Mouse (Mus musculus): ENCODE data around the gene Rpl5.
"Not testable (repeated sequence)": the region's sequence is repeated elsewhere in the genome, so short reads cannot be mapped to it uniquely, and the experiment has no call there.

Rpl5 gene

DNA sequence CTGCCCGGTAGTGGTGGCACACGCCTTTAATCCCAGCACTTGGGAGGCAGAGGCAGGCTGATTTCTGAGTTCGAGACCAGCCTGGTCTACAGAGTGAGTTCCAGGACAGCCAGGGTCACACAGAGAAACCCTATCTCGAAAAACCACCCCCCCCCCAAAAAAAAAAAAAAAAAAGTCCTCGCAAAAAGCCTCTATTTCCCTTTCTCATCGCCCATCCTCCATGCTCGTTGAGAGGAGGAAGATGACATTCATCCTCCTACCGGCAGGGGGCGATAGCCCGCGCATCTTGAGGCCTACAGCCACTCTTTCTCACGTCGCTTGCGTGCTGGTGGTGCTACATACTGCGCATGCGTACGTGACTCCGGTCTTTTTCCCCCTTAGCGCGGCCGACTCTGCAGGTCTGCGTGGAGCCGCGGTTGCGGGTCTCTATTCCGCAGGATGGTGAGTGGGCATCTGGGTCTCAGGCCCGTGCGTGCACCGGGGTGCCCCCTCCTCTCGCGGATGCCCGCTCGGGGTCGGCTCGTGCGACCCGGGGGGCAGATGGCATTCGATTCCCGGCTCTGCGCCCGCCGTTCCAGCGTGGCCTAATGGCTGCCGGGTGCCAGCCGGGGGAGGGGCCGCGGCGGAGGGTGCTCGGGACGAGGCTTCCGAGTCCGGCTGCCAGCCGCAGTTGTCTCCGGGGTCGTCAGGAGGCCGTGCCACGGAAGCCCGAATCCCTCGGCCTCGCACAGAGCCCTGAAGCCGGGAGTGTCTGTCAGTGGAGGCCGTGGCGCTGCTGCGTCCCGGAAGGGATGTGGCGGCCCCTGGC lies at the start of gene Rpl5:
Rpl5 (plus strand) TSS at position 297 of the 808 bp plus-strand sequence.
- DNase-seq (ENCODE audit: low spot score): peak; percentile 94

DNA sequence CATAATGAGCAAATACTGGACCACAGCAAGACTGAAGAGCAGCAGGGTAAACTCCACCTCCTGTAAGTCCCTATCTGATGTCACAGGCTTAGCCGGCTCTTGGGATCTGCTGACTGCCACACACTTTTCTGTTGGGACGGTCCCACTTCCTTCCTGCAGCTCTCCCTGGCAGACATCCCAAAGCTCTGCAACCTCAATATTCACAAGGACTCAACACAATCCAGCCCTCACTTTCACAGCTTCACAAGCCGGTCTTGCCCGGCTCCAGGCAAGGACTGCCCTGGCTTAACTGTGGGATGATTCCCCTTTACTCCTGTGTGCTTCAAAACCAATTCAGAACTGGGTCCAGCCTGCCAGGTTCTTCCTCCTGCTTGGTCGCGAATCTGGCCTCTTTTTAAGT lies 46.5 kb upstream of the Rpl5 start:
- DNase-seq (ENCODE audit: low spot score): no peak

DNA sequence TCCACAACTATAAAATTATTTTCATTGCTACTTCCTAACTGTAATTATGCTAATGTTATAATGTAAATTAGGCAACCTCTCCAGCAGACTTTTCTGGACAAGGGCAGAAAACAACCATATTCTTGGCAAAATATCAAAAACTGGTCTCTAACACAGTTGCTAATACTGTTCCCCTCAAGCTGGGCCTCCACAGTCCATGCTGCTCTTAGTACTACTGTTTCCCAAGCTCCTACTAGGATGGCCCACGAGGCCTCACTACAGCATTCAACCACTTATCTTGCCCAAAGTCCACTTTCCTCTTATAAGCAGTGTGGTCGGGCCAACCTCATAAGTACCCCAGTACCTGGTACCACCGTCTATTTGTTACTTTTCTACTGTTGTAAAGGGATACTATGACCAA lies 45.7 kb upstream of the Rpl5 start:
- no peak for DNase-seq (ENCODE audit: low spot score)

DNA sequence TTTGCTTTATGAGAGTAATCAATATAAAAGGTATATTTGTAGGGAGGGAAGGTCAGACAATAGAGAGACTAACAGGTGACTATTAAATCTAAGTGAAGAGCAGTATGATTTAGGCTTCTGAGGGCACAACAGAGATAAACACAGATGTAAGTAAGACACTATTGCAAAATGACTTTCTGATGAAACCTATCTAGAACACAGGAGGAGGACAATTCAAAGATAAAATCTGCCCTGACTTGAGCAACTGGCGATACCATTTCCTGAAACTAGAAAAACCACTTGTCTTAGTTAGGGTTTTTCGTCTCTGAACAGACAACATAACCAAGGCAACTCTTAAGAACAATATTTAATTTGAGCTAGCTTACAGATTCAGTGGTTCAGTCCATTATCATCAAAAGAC lies 44.8 kb upstream of the Rpl5 start:
- no peak for DNase-seq (ENCODE audit: low spot score)

DNA sequence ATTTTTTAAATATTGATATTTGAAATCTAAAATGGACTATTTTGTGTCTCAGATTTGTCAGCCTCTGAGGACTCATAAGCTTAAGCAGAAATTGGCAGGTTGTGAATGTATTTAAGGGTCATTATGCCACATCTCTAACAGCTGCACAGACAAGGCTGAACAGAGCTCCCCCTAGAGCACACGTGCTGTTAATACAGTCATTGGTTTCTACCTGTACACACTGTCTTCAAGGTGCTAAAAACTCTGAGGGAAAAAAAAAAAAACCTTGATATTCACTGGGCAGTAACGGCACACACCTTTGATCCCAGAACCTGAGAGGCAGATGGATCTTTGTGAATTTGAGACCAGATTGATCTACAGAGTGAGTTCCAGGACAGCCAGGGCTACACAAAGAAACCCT lies 41.3 kb upstream of the Rpl5 start:
- no peak for DNase-seq (ENCODE audit: low spot score)

DNA sequence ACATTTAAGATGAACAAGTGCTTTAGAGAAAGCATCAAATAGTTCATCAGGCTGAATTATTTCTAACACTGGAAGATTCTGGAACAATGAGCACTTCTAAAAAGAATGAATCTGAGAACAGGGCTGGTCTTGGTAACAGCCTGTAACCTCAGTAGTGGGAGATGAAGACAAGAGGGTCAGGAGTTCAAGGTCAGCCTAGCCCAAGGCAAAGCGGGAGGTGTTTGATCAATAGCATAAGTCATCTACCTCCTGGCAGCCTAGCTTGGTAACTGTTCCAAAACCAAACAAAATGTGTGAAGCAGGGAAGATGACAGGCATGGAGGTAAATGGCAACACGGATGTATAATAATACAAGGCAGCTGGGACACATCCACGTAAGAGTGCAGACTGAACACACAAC lies 36.3 kb upstream of the Rpl5 start:
- DNase-seq (ENCODE audit: low spot score): no peak

DNA sequence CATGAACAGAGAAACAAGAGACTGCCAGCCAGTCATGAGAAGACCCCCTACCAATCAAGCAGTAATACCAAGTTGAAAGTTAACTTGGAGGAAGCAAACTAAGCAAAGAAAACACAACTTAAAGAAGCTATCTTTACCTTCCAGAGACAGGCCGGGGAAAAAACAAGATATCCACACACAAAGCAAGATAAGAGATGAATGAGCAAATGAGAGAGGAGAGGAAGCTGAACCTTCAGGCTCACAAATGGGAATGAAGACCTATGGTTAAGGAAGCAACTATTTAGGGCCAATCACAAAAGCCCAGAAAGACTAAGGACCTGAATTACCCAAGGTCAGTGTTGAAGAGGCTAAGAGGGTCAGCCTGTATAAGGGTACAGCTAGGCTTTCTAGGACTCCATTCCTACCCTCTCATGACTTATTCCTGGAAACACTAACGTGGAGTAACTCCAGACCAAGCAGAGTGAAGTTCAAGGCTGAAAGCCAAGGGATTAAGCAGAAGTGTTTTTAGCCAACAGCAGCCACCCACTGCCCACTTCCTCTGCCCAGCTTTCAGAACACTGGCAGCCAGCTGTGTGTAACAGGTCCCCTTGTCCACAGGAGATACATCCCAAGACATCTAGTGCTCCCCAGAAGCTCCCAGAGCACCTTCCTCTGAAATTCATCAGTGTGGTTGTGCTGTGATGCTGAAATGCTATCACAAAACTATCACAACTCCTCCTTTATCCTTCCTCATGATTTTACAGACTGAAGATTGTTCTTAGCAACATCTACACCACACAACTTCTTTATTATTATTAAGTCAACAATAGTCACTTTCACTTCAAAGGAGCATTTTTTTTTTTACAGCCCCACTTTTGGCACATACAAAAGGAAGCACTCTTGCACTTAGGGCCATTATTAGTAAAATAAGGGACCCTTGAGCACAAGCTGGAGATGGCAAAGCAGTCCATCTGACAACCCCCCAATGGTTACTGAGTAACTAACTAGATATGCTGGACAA lies 33.9 kb upstream of the Rpl5 start:
- no peak for DNase-seq (ENCODE audit: low spot score)

DNA sequence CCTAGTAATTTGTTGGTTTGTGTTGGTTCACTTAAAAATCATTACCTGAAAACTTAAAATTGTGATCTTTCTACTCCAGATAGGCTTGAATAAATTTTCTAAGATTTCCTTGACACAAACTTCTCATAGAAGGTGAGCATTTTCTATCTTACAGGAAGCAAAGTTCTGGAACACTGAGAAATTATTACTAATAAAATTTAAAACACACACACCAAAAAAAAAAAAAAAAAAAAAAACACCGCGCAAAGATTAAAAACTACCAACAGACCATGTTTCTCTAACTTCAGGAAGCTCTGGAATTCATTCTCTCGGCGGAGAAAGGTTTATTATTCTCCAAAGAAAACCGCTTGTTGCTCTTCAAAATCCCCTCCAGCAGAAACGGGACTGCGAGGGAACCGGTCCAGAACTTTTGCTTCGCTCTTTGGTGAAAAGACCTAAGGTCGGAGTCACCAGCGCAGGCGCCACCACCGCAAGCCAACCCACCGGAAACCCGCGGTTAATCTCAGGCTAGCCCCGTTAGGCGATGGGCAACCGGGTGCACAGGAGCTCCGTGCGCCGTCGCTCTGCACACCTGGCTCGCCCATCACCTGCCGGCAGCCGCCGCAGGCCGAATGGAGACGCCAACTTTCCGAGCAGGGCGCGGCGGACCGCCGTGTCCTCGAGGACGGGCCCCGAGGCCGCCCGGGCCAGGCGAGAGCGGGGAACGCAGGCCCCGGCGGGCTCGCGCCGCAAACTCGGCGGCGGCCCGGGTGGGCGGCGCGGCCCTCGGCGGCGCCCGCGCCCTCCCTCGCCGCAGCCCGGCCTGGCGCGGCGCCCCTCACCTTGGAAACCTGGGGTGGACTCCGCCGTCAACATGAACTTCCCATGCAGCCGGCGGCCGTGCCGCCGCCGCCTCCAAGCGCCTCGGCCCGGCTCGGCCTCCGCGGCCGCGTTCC lies 32.1 kb upstream of the Rpl5 start:
- DNase-seq (ENCODE audit: low spot score): peak; percentile 33

DNA sequence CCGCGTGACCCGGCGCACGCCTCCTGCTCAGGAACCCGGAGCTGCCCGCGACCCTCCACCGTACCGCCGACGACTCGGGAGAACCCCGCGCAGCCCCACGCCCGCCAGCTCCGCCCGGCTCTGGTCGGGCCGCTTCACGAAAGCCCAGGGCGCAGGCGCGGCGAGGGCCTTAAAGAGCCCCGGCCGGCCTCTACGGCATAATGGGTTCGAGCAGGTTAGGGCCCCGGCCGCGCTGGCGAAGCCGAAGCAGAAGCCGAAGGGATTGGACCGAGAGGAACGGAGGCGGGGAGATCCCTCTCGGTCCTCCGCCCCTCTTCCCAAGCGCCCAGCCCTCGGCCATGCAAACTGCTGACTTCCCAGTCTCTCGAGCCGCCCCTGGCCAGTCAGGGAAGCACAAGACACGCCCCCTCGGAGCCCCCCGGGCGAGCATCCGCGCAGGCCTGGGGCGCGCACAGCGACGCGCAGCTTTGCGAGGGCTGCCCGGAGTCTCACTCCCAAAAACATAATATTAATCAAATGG lies 31.3 kb upstream of the Rpl5 start:
- peak; percentile 82 for DNase-seq (ENCODE audit: low spot score)

DNA sequence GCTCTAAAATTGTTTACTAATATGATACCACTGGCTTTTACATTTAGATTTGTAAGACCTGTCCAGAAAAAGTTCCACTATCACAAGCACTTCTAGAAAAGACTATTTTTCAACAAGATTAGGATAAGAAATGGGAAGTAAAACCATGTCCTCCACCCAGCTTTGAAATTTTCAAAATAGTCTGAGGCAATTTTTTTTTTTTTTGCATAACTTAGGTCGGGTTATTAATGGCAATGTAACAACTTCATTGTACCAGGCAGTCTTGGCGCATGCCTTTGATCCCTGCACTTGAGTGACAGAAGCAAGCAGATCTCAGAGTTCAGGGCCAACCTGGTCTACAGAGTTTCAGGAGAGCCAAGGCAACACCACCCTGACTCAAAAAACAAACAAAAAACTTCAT lies 30.6 kb upstream of the Rpl5 start:
- DNase-seq (ENCODE audit: low spot score): no peak

DNA sequence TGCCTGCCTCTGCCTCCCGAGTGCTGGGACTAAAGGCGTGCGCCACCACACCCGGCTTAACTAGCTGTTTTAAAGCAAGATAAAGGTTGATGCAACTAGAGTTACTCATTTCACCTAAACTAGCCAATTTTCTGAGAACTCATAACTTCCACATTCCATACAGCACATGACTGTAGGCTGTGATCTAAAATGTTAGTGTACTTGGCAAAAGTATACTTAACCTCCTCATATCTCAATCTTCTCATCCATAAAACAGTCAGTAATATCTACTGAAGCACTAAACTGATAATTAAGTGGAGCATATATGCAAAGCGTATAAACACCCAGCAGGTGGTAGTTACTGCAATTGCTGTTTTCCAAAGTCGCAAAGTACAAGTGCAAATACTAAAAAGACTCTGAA lies 27.0 kb upstream of the Rpl5 start:
- no peak for DNase-seq (ENCODE audit: low spot score)

DNA sequence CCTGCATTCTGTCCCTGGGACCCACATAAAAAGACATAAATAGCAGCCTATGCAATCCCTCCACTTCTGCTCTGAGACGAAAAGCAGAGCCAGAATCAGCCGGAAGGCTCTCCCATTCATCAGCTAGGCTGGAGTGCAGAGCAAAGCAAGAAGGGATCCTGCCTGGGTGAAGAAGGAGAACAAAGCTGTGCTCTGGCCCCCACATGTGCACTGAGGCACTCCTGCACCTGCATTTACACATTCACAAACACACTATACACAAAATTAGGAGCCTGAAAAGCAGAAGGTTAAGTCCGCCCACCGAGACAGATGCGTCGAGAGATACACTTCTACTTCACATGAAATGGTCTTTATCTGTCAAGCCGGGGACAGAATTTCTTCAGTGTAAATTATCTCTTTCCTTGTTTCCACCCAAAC lies 26.4 kb upstream of the Rpl5 start:
- no peak for DNase-seq (ENCODE audit: low spot score)

DNA sequence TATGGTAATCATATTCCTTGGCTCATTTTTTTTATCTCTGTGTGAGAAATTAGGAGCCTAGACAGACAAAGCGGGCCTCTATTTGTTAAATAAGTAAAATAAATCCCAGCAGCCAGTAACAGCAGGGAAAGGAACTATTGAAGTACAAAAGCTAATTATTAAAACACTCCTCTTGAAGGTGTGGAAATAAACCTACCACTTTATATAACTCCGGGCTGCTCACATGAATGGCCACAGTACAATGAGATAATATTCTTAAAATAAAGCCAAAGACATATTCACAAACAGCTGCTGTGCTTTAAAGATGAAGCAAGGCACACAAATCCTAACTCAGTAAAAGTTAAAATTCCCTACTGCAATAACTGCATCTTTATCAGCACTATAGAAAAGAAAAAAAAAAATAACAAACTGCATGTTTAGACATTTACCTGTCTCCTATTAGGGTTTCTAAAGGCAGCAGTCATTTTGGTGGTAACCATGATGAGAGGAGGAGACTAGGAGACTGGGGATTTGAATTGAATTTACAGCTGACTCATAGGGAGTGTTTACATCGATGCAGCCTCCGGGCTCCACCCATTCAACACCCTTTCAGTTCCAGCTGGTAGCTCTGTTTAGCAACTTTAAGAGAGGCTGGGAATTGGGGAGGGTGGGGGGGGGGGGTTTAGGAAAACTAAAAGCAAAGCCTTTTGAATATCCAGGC lies 25.6 kb upstream of the Rpl5 start, which contains the start of gene Evi5:
Evi5 (minus strand) TSS at position 547 of the 700 bp plus-strand sequence.
- no peak for DNase-seq (ENCODE audit: low spot score)

DNA sequence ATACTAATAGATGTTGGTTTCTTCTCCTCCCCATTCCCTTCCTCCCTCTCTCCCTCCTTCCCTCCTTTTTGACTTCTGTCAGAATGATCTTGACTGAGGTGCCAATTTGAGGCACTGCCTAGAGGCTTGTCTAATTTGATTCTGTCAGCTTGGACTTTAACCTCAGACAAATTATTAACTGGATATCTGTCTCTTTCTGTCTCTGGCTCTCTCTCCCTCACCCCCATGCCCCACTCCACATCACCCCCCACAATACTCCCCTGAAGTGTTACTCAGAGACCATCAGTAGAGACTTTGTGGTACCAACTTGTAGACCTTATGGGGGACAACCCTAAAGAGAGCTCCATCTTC lies 25.1 kb upstream of the Rpl5 start:
- DNase-seq (ENCODE audit: low spot score): no peak

DNA sequence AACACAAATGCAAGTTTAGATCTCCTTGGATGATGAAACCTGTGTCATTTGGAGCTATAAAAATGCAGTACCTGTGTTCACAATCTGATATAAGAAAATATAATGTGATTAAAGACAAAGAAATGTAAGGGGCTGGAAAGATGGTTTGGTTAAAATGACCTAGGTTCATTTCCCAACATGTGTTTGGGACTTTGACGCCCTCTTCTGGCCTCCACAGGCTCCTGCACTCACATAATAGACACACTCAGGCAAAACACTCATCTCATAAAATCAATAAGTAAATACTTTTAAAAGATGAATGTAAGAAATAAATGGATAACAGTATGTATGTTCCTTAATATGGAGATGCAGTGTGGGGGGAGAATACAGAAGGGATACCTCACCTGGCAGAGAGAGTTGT lies 23.2 kb upstream of the Rpl5 start:
- no peak for DNase-seq (ENCODE audit: low spot score)

DNA sequence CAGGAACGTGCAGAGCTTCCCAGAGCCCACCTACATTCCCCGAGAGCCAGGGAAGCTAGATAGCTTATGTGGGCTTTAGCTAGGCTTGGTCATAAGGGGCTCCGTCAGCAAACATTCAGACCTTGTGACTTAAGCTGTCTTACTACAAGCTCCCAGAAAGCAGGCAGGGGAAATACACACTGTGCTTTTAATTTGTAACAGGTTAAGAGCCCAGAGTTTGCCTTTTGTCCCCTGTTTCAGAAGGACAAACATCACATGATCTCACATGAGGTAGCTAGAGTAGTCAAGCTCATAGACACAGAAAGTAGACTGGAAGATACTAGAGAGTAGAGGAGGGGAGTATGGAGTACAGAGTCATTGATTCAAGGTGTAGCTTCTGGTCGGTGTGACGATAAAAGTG lies 19.6 kb upstream of the Rpl5 start:
- DNase-seq (ENCODE audit: low spot score): no peak

DNA sequence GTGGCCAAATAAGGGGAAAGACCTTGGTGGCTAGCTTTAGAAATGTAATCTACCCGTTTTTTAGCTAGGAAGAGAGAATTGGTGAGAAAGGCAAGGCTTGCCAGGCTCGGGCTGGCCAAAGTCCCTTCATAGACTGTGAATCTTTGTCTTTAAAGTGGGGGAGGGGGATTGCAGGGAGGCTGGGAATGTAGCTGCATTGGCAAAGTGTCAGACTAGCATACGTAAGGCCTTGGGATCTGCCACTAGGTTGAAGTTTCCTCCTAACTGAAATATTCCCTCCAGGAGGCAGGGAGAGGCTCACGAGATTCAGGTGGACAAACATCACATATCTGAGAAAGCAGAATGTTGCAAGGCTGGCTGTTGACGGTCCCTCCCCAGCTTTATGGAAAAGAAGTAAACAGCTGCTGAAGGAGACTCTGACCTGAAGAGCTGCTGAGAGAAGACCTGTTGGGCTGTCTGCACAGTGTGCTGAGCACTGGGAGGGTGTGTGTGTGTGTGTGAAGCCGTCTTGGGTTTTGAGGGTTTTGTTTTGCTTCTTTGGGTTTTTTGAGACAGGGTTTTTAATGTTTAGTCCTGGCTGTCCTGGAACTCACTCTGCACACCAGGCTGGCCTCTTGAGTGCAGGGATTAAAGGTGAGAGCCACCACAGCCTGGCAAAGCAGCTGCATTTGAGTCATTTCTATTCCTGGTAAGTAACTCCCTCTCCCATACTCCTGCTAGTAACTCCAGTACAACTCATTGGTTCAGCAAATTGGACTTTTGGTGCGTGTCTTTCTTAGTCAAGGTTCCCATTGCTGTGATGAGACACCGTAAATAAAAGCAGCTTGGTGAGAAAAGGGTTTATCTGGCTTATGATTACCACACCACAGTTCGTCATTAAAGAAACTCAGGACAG lies 10.1 kb upstream of the Rpl5 start:
- no peak for DNase-seq (ENCODE audit: low spot score)

DNA sequence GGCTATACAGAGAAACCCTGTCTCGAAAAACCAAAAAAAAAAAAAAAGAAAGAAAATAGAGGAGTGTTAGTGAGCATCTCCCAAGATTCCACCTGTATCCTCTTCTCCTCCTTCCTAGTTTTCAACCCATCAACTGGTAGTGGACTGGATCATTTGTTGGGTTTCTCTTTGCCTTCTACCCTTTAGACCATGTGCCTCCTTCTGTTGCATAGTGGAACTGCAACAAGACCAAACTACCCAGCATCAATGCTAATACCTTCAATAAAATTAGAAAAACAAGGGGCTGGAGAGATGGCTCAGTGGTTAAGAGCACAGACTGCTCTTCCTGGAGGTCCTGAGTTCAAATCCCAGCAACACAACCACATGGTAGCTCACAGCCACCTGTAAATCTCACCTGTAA lies 8.8 kb upstream of the Rpl5 start:
- not testable (repeated sequence) for DNase-seq (ENCODE audit: low spot score)

DNA sequence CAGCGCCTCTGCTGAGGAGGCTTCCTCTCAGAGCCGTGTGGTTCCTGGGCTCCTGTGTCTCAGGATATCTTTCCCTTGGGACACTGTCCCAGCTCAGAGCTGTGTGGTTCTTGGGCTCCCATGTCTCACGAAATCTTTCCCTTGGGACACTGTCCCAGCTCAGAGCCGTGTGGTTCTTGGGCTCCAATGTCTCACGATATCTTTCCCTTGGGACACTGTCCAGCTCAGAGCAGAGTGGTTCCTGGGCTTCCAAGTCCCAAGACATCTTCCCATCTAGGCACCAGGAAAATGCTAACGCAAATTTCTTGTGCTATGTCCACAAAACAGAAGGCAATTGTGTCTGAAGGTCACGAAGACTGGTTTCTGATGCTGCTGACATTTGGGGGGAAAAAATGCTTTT lies 5.6 kb upstream of the Rpl5 start:
- DNase-seq (ENCODE audit: low spot score): peak; percentile 9

DNA sequence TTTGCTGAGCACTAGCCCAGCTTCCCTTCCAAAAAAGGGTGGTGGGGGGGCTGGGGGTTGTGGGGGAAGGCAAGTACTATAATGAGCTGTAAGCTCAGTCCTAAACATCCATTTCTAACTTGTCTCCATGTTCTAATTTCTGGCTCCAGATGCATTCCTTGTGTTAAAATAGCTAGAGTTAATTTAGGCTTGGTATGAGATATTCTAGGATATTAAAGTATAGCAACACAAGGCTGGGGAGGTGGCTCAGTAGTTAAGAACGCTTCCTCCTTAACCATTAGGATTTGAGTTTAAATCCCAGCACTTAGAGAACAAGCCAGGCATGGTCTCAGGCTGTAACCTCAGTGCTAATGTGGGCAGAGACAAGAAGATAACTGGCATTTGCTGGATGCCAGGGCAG lies 4.0 kb upstream of the Rpl5 start:
- no peak for DNase-seq (ENCODE audit: low spot score)

Data from ovary, postnatal 14 days (tissue).